Mouse (Mus musculus) MEL (cell line): ENCODE data around the gene Gm3415. TPM values are rescaled to one million over a fixed set of nuclear protein-coding genes. Genes with fewer than 3 reads are reported as not detected.

Experiments
- DNase-seq: peaks from one replicate; pipeline ENCODE4 v3.0.0; 2011; ENCODE audit warnings: low read depth, low spot score
- H3K27ac ChIP-seq: 2 replicates; pipeline ENCODE4 v1.5.1; 2012; ENCODE audit warnings: low read depth, mild to moderate bottlenecking, control low read depth, low read length, moderate library complexity; ENCODE audit not compliant: control insufficient read depth
- H3K27me3 ChIP-seq, 2 experiments: fragments of 150-350 bp in 1 of 2; sonication (generic) in 1 of 2; 2 replicates each; pipeline ENCODE4 v1.6.1; 2012; ENCODE audit warnings: low read length in 2 of 2, mild to moderate bottlenecking in 2 of 2, improper control_type of control experiment in 1 of 2, moderate library complexity in 1 of 2; ENCODE audit not compliant: insufficient read depth in 2 of 2, control insufficient read depth in 1 of 2
- H3K36me3 ChIP-seq, 2 experiments: 2 replicates each; pipeline ENCODE4 v1.6.1; 2012 to 2014; ENCODE audit warnings: low read length in 2 of 2, improper control_type of control experiment in 1 of 2, inconsistent platforms in 1 of 2, mild to moderate bottlenecking in 1 of 2; ENCODE audit not compliant: insufficient read depth in 2 of 2, control insufficient read depth in 1 of 2
- H3K4me1 ChIP-seq, 2 experiments: fragments of 150-350 bp in 1 of 2; sonication (generic) in 1 of 2; 2 replicates each; pipeline ENCODE4 v1.6.1; 2012; ENCODE audit warnings: low read length in 2 of 2, improper control_type of control experiment in 1 of 2, mild to moderate bottlenecking in 1 of 2; ENCODE audit not compliant: insufficient read depth in 2 of 2, control insufficient read depth in 1 of 2
- H3K4me3 ChIP-seq, 2 experiments: fragments of 150-350 bp in 1 of 2; sonication (generic) in 1 of 2; 2 replicates each; pipeline ENCODE4 v1.5.1; 2012; ENCODE audit warnings: low read depth in 2 of 2, low read length in 2 of 2, mild to moderate bottlenecking in 2 of 2, moderate library complexity in 2 of 2, control low read depth in 1 of 2, improper control_type of control experiment in 1 of 2; ENCODE audit not compliant: control insufficient read depth in 1 of 2, insufficient read depth in 1 of 2
- H3K79me2 ChIP-seq: 2 replicates; pipeline ENCODE4 v1.6.1; 2012; ENCODE audit warnings: mild to moderate bottlenecking, low read length, moderate library complexity; ENCODE audit not compliant: control insufficient read depth, poor library complexity, insufficient read depth
- H3K9ac ChIP-seq: 2 replicates; pipeline ENCODE4 v1.6.1; 2012; ENCODE audit warnings: low read depth, mild to moderate bottlenecking, control low read depth, low read length, moderate library complexity; ENCODE audit not compliant: control insufficient read depth, poor library complexity, severe bottlenecking
- H3K9me3 ChIP-seq: fragments of 150-350 bp; sonication (generic); replicated peaks from 2 replicates; pipeline ENCODE4 v1.6.1; 2012; ENCODE audit warnings: mild to moderate bottlenecking, low read length, improper control_type of control experiment, moderate library complexity; ENCODE audit not compliant: insufficient read depth
- CHD1 ChIP-seq: IDR thresholded peaks from 2 replicates; pipeline ENCODE4 v1.6.1; 2012; ENCODE audit warnings: low read depth, mild to moderate bottlenecking, inconsistent platforms, low read length, improper control_type of control experiment
- CHD2 ChIP-seq: IDR thresholded peaks from 2 replicates; pipeline ENCODE4 v1.6.1; 2011; ENCODE audit warnings: low read length, improper control_type of control experiment
- CTCF ChIP-seq, 3 experiments: IDR thresholded peaks in 2 of 3; conservative IDR thresholded peaks in 1 of 3; 2 replicates each; pipeline ENCODE4 v1.5.1; 2011 to 2012; ENCODE audit warnings: low read length in 3 of 3, low read depth in 2 of 3, mild to moderate bottlenecking in 2 of 3, improper control_type of control experiment in 1 of 3, inconsistent platforms in 1 of 3, mixed read lengths in 1 of 3, moderate library complexity in 1 of 3; ENCODE audit not compliant: control insufficient read depth in 1 of 3, insufficient read depth in 1 of 3, poor library complexity in 1 of 3, severe bottlenecking in 1 of 3
- E2F4 ChIP-seq: IDR thresholded peaks from 2 replicates; pipeline ENCODE4 v1.6.1; 2011; ENCODE audit warnings: low read depth, low read length, improper control_type of control experiment, borderline replicate concordance
- ELF1 ChIP-seq: IDR thresholded peaks from 2 replicates; pipeline ENCODE4 v1.6.1; 2014; ENCODE audit warnings: low read depth, mild to moderate bottlenecking, inconsistent platforms, low read length, improper control_type of control experiment, moderate library complexity
- EP300 ChIP-seq, 2 experiments: IDR thresholded peaks; 2 replicates each; pipeline ENCODE4 v1.6.1; 2011; ENCODE audit warnings: improper control_type of control experiment in 2 of 2, low read length in 2 of 2, low read depth in 1 of 2, mild to moderate bottlenecking in 1 of 2
- ETS1 ChIP-seq: IDR thresholded peaks from 2 replicates; pipeline ENCODE4 v1.6.1; 2012; ENCODE audit warnings: low read depth, mild to moderate bottlenecking, inconsistent platforms, low read length, improper control_type of control experiment, moderate library complexity
- GABPA ChIP-seq: IDR thresholded peaks from 2 replicates; pipeline ENCODE4 v1.6.1; 2012; ENCODE audit warnings: low read depth, mild to moderate bottlenecking, inconsistent platforms, low read length, improper control_type of control experiment, moderate library complexity
- GATA1 ChIP-seq: IDR thresholded peaks from 2 replicates; pipeline ENCODE4 v1.6.1; 2011; ENCODE audit warnings: low read depth, low read length, improper control_type of control experiment
- JUND ChIP-seq: IDR thresholded peaks from 2 replicates; pipeline ENCODE4 v1.6.1; 2011; ENCODE audit warnings: low read depth, mild to moderate bottlenecking, improper control_type of control experiment, low read length
- KAT2A ChIP-seq: conservative IDR thresholded peaks from 2 replicates; pipeline ENCODE4 v1.6.1; 2012; ENCODE audit warnings: low read depth, low read length, improper control_type of control experiment, inconsistent platforms
- MAFK ChIP-seq: IDR thresholded peaks from 2 replicates; pipeline ENCODE4 v1.6.1; 2011; ENCODE audit warnings: low read depth, mild to moderate bottlenecking, low read length, improper control_type of control experiment, borderline replicate concordance
- MEF2A ChIP-seq: IDR thresholded peaks from 2 replicates; pipeline ENCODE4 v1.6.1; 2014; ENCODE audit warnings: low read depth, mild to moderate bottlenecking, inconsistent platforms, low read length, improper control_type of control experiment; ENCODE audit not compliant: poor library complexity, insufficient replicate concordance, severe bottlenecking; ENCODE audit errors: extremely low read depth
- MYB ChIP-seq: IDR thresholded peaks from 2 replicates; pipeline ENCODE4 v1.6.1; 2011; ENCODE audit warnings: mild to moderate bottlenecking, low read depth, low read length, improper control_type of control experiment
- MYC ChIP-seq: IDR thresholded peaks from 2 replicates; pipeline ENCODE4 v1.6.1; 2011; ENCODE audit warnings: low read depth, mild to moderate bottlenecking, low read length, improper control_type of control experiment, moderate library complexity
- NELFE ChIP-seq: IDR thresholded peaks from 2 replicates; pipeline ENCODE4 v1.6.1; 2011; ENCODE audit warnings: low read depth, low read length, improper control_type of control experiment
- NRF1 ChIP-seq: IDR thresholded peaks from 2 replicates; pipeline ENCODE4 v1.6.1; 2014; ENCODE audit warnings: low read depth, mild to moderate bottlenecking, inconsistent platforms, low read length, improper control_type of control experiment, moderate library complexity; ENCODE audit not compliant: poor library complexity, insufficient read depth, severe bottlenecking
- POLR2A ChIP-seq, 2 experiments: IDR thresholded peaks; 2 replicates each; pipeline ENCODE4 v1.6.1; 2011 to 2012; ENCODE audit warnings: low read length in 2 of 2, mild to moderate bottlenecking in 2 of 2, control low read depth in 1 of 2, improper control_type of control experiment in 1 of 2, low read depth in 1 of 2, moderate library complexity in 1 of 2; ENCODE audit not compliant: control insufficient read depth in 1 of 2, insufficient read depth in 1 of 2, poor library complexity in 1 of 2
- POLR2AphosphoS2 ChIP-seq: IDR thresholded peaks from 2 replicates; pipeline ENCODE4 v1.6.1; 2011; ENCODE audit warnings: low read length, improper control_type of control experiment
- POLR2AphosphoS5 ChIP-seq: IDR thresholded peaks from 2 replicates; pipeline ENCODE4 v1.6.1; 2012; ENCODE audit warnings: low read depth, borderline replicate concordance, mild to moderate bottlenecking, inconsistent platforms, low read length, moderate library complexity, mixed read lengths
- RAD21 ChIP-seq: IDR thresholded peaks from 2 replicates; pipeline ENCODE4 v1.6.1; 2011; ENCODE audit warnings: mild to moderate bottlenecking, low read depth, low read length, improper control_type of control experiment
- SIN3A ChIP-seq: IDR thresholded peaks from 2 replicates; pipeline ENCODE4 v1.6.1; 2012; ENCODE audit warnings: low read length, improper control_type of control experiment, inconsistent platforms
- SMC3 ChIP-seq: IDR thresholded peaks from 2 replicates; pipeline ENCODE4 v1.6.1; 2011; ENCODE audit warnings: low read depth, low read length, improper control_type of control experiment
- TAL1 ChIP-seq: IDR thresholded peaks from 2 replicates; pipeline ENCODE4 v1.6.1; 2012; ENCODE audit warnings: mild to moderate bottlenecking, inconsistent platforms, low read length, moderate library complexity, mixed read lengths
- USF1 ChIP-seq: IDR thresholded peaks from 2 replicates; pipeline ENCODE4 v1.6.1; 2014; ENCODE audit warnings: low read depth, mild to moderate bottlenecking, inconsistent platforms, low read length, improper control_type of control experiment, moderate library complexity
- USF2 ChIP-seq, 2 experiments: IDR thresholded peaks; 2 replicates each; pipeline ENCODE4 v1.6.1; 2011 to 2012; ENCODE audit warnings: improper control_type of control experiment in 2 of 2, low read length in 2 of 2, borderline replicate concordance in 1 of 2, inconsistent platforms in 1 of 2, low read depth in 1 of 2, mild to moderate bottlenecking in 1 of 2; ENCODE audit not compliant: insufficient read depth in 1 of 2
- ZKSCAN1 ChIP-seq: IDR thresholded peaks from 2 replicates; pipeline ENCODE4 v1.6.1; 2012; ENCODE audit warnings: low read depth, mild to moderate bottlenecking, inconsistent platforms, low read length, improper control_type of control experiment, moderate library complexity
- ZMIZ1 ChIP-seq: IDR thresholded peaks from 2 replicates; pipeline ENCODE4 v1.6.1; 2012; ENCODE audit warnings: low read depth, mild to moderate bottlenecking, inconsistent platforms, low read length, improper control_type of control experiment, moderate library complexity
- polyA plus RNA-seq, 2 experiments: library from polyadenylated mRNA; stranded (reverse) in 1 of 2; unstranded in 1 of 2; fragments of >175 nt in 1 of 2; fragments of >200 nt in 1 of 2; gene quantifications; 2 replicates each; pipeline versions ENCODE4 v1.2.1 to v1.2.4; 2012; ENCODE audit warnings: low replicate concordance in 2 of 2, low read depth in 1 of 2; ENCODE audit not compliant: insufficient read length in 2 of 2, insufficient read depth in 1 of 2, missing spikeins in 1 of 2
- total RNA-seq: library from RNA; depleted of rRNA; stranded (reverse); fragments of 300-350 nt; gene quantifications from 2 replicates; pipeline ENCODE4 v1.2.3, GENCODE M21; 2012

Gm3415 gene
- total and polyA plus RNA-seq, 3 experiments, result not detected

- Histone ChIP-seq H3K79me2 (no peaks in the 10 kb centered on the region), H3K9ac (no peak overlapping the region)
- TF ChIP-seq NELFE (no peak), RAD21 (no peak), MYB (no peak), MEF2A (no peak), GATA1 (no peak), MYC (no peak), POLR2AphosphoS5 (no peak), ETS1 (no peak), POLR2A (IDR thresholded peaks at IDR 0.05; ENCODE audit: control insufficient read depth in 1 of 2, insufficient read depth in 1 of 2, low read depth in 1 of 2, low read length in 2 of 2, poor library complexity in 1 of 2) (no peak), MAFK (no peak), CHD1 (no peak)
- TF ChIP-seq, all 39 proteins: peak for 0
- no peaks in the 10 kb centered on the region for H3K4me1 ChIP-seq
- no peak for DNase-seq
- H3K9me3 ChIP-seq, result no peaks in the 10 kb centered on the region
- no peaks in the 10 kb centered on the region for H3K27me3 ChIP-seq
- H3K36me3 ChIP-seq, result no peaks in the 10 kb centered on the region
- H3K27ac ChIP-seq, result no peak overlapping the region
- H3K4me3 ChIP-seq, result no peak overlapping the region
Observed at GRCm38 (mm10) chr5:146599970-146600369, 44.0 kb downstream of the Gm3415 start.

- H3K4me1 ChIP-seq, result no peaks in the 10 kb centered on the region
- no peak overlapping the region for H3K27ac ChIP-seq
- H3K9ac ChIP-seq, result no peak overlapping the region
- no peak for DNase-seq
- H3K27me3 ChIP-seq, result no peaks in the 10 kb centered on the region
- no peak overlapping the region for H3K4me3 ChIP-seq
- no peaks in the 10 kb centered on the region for H3K9me3 ChIP-seq
- H3K36me3 ChIP-seq, result no peaks in the 10 kb centered on the region
- no peaks in the 10 kb centered on the region for H3K79me2 ChIP-seq
- TF ChIP-seq USF1 (no peak), ZKSCAN1 (no peak), ELF1 (no peak), SMC3 (no peak), USF2 (IDR thresholded peaks at IDR 0.05; ENCODE audit: borderline replicate concordance in 1 of 2, insufficient read depth in 1 of 2, low read depth in 1 of 2, low read length in 2 of 2) (no peak), POLR2AphosphoS2 (no peak)
Observed at GRCm38 (mm10) chr5:146606221-146606620, 50.3 kb downstream of the Gm3415 start.

- Histone ChIP-seq H3K9ac (no peak overlapping the region), H3K79me2 (no peaks in the 10 kb centered on the region), H3K4me3 (no peak overlapping the region), H3K4me1 (no peaks in the 10 kb centered on the region), H3K27me3 (no peaks in the 10 kb centered on the region), H3K9me3 (no peaks in the 10 kb centered on the region), H3K36me3 (no peaks in the 10 kb centered on the region), H3K27ac (no peak overlapping the region)
- no peak for DNase-seq
- TF ChIP-seq EP300 (IDR thresholded peaks at IDR 0.05; ENCODE audit: low read depth in 1 of 2, low read length in 2 of 2) (no peak), E2F4 (no peak), CHD1 (no peak), CTCF (IDR thresholded peaks at IDR 0.05 in 2 of 3, conservative IDR thresholded peaks at IDR 0.05 in 1 of 3; ENCODE audit: control insufficient read depth in 1 of 3, insufficient read depth in 1 of 3, low read depth in 2 of 3, low read length in 3 of 3, poor library complexity in 1 of 3, severe bottlenecking in 1 of 3) (no peak), KAT2A (no peak), GABPA (no peak), USF2 (IDR thresholded peaks at IDR 0.05; ENCODE audit: borderline replicate concordance in 1 of 2, insufficient read depth in 1 of 2, low read depth in 1 of 2, low read length in 2 of 2) (no peak), ZKSCAN1 (no peak), TAL1 (no peak), ZMIZ1 (no peak), SIN3A (no peak), CHD2 (no peak), NRF1 (no peak), NELFE (no peak), JUND (no peak), MYB (no peak)
Observed at GRCm38 (mm10) chr5:146606895-146607294, 51.0 kb downstream of the Gm3415 start.
